Mouse (Mus musculus): ENCODE results near the gene Mettl7a1. TPM values are rescaled to one million over a fixed set of nuclear protein-coding genes. Genes with fewer than 3 reads are reported as not detected.
"Not testable (repeated sequence)": the region's sequence is repeated elsewhere in the genome, so short reads cannot be mapped to it uniquely, and the experiment has no call there.

Gene Mettl7a1
- total and polyA plus RNA-seq, 2 experiments from 2014 or later: 2.6 to 12.4 TPM

DNA sequence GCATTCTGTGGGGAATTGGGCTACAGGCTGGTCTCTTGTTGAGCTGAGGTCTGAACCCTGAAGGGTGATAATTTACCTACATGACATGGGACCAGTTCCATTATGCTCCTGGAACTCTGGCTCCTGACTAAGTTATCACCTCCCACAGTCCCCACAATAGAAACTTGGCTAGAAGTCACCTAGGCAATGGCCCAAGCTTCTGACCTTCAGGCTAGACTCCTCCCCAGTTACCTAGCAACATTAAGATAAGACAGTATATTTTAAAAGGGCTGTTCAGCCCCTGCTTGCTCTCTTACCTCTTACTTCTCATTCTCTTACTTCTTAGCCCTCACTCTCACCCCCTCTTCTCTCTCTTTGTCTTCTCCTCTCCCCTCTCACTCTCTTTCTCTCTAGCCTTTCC, 41.5 kb downstream of the Mettl7a1 start:
- no peaks in the 10 kb centered on the region for H3K36me3 ChIP-seq (ENCODE audit: insufficient read depth, low read length)
- TF ChIP-seq CTCF (IDR thresholded peaks at IDR 0.05): no peak
- no peaks in the 10 kb centered on the region for H3K27me3 ChIP-seq (ENCODE audit: insufficient read depth, low read length)
- no peak for DNase-seq (ENCODE audit: low spot score)
- no peaks in the 10 kb centered on the region for H3K4me1 ChIP-seq (ENCODE audit: insufficient read depth, low read length)
- H3K9me3 ChIP-seq (ENCODE audit: low read length): no peaks in the 10 kb centered on the region
- H3K9ac ChIP-seq (replicated peaks; ENCODE audit: low read length, poor library complexity, severe bottlenecking): no peak overlapping the region
- no peak overlapping the region for H3K4me2 ChIP-seq (ENCODE audit: low read depth, low read length, poor library complexity, severe bottlenecking)
- H3K27ac ChIP-seq (ENCODE audit: low read depth, low read length): no peak overlapping the region
- H3K4me3 ChIP-seq (ENCODE audit: low read depth, low read length): no peak overlapping the region
- ATAC-seq (ENCODE audit: low FRiP score): no peak

DNA sequence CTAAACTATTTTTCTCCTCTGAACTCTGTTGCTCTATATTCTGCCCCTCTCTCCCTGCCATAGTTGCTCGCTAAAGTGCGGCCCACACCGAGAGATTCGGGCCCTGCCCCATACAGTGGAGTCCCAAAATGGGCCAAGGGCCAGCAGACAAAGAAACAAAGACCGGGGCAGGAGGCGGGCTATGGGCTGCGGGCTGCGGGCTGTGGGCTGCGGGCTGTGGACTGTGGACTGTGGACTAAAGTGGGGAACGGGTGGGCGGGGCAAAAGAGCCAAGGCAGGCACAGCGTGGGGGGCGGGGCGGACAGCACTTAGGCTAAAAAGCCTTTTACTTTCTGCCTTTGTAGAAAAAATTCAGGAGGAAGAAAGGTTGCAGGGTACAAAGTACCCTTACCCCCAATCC, 42.8 kb downstream of the Mettl7a1 start:
- no peak for TF ChIP-seq CTCF (IDR thresholded peaks at IDR 0.05)
- no peak overlapping the region for H3K27ac ChIP-seq (ENCODE audit: low read depth, low read length)
- no peaks in the 10 kb centered on the region for H3K27me3 ChIP-seq (ENCODE audit: insufficient read depth, low read length)
- DNase-seq (ENCODE audit: low spot score) (no peak), ATAC-seq (ENCODE audit: low FRiP score) (no peak)
- no peaks in the 10 kb centered on the region for H3K36me3 ChIP-seq (ENCODE audit: insufficient read depth, low read length)
- H3K4me1 ChIP-seq (ENCODE audit: insufficient read depth, low read length): no peaks in the 10 kb centered on the region
- H3K9me3 ChIP-seq (ENCODE audit: low read length): no peaks in the 10 kb centered on the region
- no peak overlapping the region for H3K4me3 ChIP-seq (ENCODE audit: low read depth, low read length)
- no peak overlapping the region for H3K4me2 ChIP-seq (ENCODE audit: low read depth, low read length, poor library complexity, severe bottlenecking)
- 71% methylated on average over 14 of the region's 14 CpGs for WGBS
- H3K9ac ChIP-seq (replicated peaks; ENCODE audit: low read length, poor library complexity, severe bottlenecking): no peak overlapping the region

DNA sequence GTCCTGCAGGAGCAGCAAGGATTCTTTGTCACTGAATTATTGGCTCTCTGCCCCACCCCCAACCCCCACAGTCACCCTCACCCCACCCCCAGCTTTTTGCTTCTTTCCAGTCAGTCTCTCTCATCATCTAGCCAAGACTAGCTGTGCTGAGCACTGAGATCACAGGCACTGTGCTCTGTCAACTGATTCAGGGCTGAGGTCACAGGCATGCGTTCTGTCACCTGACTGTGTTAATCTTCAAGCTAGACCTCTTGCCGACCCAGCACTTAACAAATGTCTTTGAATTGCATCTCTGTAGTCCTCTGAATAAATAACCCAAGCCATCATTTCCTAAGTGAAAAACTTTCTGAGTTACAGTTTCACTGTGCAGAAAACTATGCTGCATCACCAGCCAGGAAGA, 45.6 kb downstream of the Mettl7a1 start:
- H3K27me3 ChIP-seq (ENCODE audit: insufficient read depth, low read length): no peaks in the 10 kb centered on the region
- 46% methylated on average over 2 of the region's 2 CpGs for WGBS
- TF ChIP-seq CTCF (IDR thresholded peaks at IDR 0.05): no peak
- H3K4me3 ChIP-seq (ENCODE audit: low read depth, low read length): no peak overlapping the region
- no peak overlapping the region for H3K9ac ChIP-seq (replicated peaks; ENCODE audit: low read length, poor library complexity, severe bottlenecking)
- no peaks in the 10 kb centered on the region for H3K36me3 ChIP-seq (ENCODE audit: insufficient read depth, low read length)
- DNase-seq (ENCODE audit: low spot score) (no peak), ATAC-seq (ENCODE audit: low FRiP score) (no peak)
- H3K9me3 ChIP-seq (ENCODE audit: low read length): no peaks in the 10 kb centered on the region
- H3K4me1 ChIP-seq (ENCODE audit: insufficient read depth, low read length): no peaks in the 10 kb centered on the region
- no peak overlapping the region for H3K4me2 ChIP-seq (ENCODE audit: low read depth, low read length, poor library complexity, severe bottlenecking)
- no peak overlapping the region for H3K27ac ChIP-seq (ENCODE audit: low read depth, low read length)

DNA sequence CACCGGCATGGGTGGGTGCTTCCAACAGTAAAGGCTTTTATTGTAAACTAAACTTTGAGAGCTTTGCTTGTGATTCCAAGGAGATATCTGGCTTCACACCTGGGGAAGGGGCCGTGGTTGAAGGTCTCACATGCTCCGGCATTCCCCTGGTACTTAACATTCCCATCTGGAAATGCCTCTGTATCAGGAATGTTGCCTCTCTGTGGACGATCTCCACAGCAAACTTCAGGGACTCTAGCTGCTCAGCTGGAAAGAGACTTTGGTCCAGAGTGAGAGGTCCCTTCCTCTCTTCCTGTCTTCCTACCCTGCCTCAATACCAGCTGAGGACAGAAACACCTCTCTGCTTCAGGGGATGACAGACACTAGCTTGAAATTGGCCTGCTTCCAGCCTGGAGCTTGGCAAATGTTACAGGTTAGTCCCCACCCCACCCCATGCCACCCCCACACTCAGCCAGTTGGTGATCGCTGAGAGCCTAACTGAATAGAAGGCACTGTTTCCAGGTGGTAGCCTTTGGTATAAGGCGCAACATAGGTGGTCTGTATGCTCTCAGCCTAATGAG, 47.6 kb downstream of the Mettl7a1 start:
- Histone ChIP-seq H3K4me2 (ENCODE audit: low read depth, low read length, poor library complexity, severe bottlenecking) (no peak overlapping the region), H3K36me3 (ENCODE audit: insufficient read depth, low read length) (no peaks in the 10 kb centered on the region), H3K4me3 (ENCODE audit: low read depth, low read length) (no peak overlapping the region), H3K27ac (ENCODE audit: low read depth, low read length) (no peak overlapping the region), H3K9ac (replicated peaks; ENCODE audit: low read length, poor library complexity, severe bottlenecking) (no peak overlapping the region), H3K27me3 (ENCODE audit: insufficient read depth, low read length) (no peaks in the 10 kb centered on the region), H3K4me1 (ENCODE audit: insufficient read depth, low read length) (no peaks in the 10 kb centered on the region), H3K9me3 (ENCODE audit: low read length) (no peaks in the 10 kb centered on the region)
- ATAC-seq (ENCODE audit: low FRiP score): no peak
- no peak for TF ChIP-seq CTCF (IDR thresholded peaks at IDR 0.05)
- 79% methylated on average over 6 of the region's 6 CpGs for WGBS
- no peak for DNase-seq (ENCODE audit: low spot score)

DNA sequence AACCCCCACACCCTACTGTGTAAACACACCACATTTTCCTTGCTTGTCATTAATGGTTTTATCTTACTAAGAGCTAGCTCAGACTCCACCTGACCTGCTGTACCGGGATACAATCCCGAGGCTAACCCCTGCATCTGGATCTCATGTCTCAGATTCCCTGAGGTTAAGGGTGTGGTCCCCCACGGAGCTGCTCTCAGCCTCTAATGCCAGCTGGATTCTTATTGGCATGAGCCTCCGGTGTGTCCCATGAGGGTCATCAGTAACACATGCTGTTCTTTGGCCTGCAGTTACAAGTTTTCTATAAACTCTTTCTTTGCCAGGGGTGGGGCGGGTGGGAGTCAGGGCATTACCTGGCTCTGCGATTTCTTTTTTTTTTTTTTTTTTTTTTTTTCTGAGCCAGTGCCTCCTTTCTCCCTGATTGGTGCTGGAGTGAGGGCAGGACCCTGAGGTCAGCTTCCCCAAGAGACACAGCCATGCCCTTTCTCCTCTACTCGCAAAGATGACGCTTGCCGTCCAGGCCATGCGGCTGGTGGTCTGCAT, 48.8 kb downstream of the Mettl7a1 start, which contains the start of the genes Methig1 and Mettl7a2:
Methig1 (plus strand) TSS at position 439 of the 540 bp plus-strand sequence.
Mettl7a2 (plus strand) TSS at position 490 of the 540 bp plus-strand sequence.
- 85% methylated on average over 10 of the region's 10 CpGs for WGBS
- ATAC-seq (ENCODE audit: low FRiP score) (no peak), DNase-seq (ENCODE audit: low spot score) (no peak)
- no peaks in the 10 kb centered on the region for H3K9me3 ChIP-seq (ENCODE audit: low read length)
- no peak within 1 kb of the TSS for H3K9ac ChIP-seq (replicated peaks; ENCODE audit: low read length, poor library complexity, severe bottlenecking)
- TF ChIP-seq CTCF (IDR thresholded peaks at IDR 0.05): no peak
- no peaks in the 10 kb centered on the region for H3K4me1 ChIP-seq (ENCODE audit: insufficient read depth, low read length)
- no peaks in the 10 kb centered on the region for H3K36me3 ChIP-seq (ENCODE audit: insufficient read depth, low read length)
- no peak within 1 kb of the TSS for H3K4me2 ChIP-seq (ENCODE audit: low read depth, low read length, poor library complexity, severe bottlenecking)
- H3K4me3 ChIP-seq (ENCODE audit: low read depth, low read length): no peak within 1 kb of the TSS
- H3K27me3 ChIP-seq (ENCODE audit: insufficient read depth, low read length): no peaks in the 10 kb centered on the region
- no peak within 1 kb of the TSS for H3K27ac ChIP-seq (ENCODE audit: low read depth, low read length)

DNA sequence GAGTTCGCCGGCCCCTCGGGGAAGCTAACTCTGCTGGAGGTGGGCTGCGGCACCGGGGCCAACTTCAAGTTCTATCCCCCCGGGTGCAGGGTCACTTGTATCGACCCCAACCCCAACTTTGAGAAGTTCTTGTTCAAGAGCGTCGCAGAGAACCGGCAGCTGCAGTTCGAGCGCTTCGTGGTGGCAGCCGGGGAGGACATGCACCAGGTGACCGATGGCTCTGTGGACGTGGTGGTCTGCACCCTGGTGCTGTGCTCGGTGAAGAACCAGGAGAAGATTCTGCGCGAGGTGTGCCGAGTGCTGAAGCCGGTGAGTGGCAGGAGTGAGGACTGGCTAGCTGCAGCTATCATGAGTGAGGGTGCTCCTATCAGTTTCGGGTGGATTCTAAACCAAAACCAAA, 49.5 kb downstream of the Mettl7a1 start:
- not testable (repeated sequence) for H3K4me2 ChIP-seq (ENCODE audit: low read depth, low read length, poor library complexity, severe bottlenecking); H3K4me3 ChIP-seq (ENCODE audit: low read depth, low read length); H3K4me1 ChIP-seq (ENCODE audit: insufficient read depth, low read length); H3K9ac ChIP-seq (replicated peaks; ENCODE audit: low read length, poor library complexity, severe bottlenecking); H3K9me3 ChIP-seq (ENCODE audit: low read length); H3K27ac ChIP-seq (ENCODE audit: low read depth, low read length); H3K27me3 ChIP-seq (ENCODE audit: insufficient read depth, low read length); ATAC-seq (ENCODE audit: low FRiP score); H3K36me3 ChIP-seq (ENCODE audit: insufficient read depth, low read length); DNase-seq (ENCODE audit: low spot score)
- WGBS: 87% methylated on average over 12 of the region's 22 CpGs
